Mouse (Mus musculus) intestine, embryonic 14.5 days (tissue): ENCODE results near the gene Gpr83. TPM values are rescaled to one million over a fixed set of nuclear protein-coding genes. Genes with fewer than 3 reads are reported as not detected.

Experiments
- ATAC-seq: fragments of 200-750 bp; cut with Nextera tagmentation; replicated peaks from 2 replicates; pipeline ENCODE4 v1.8.0; 2017; ENCODE audit warnings: low read depth, moderate number of reproducible peaks, moderate TSS enrichment, moderate library complexity; ENCODE audit not compliant: low FRiP score, low TSS enrichment
- DNase-seq: peaks from one replicate; pipeline ENCODE4 v3.0.0-alpha.2; 2018; ENCODE audit warnings: low spot score
- H3K27ac ChIP-seq: fragments of 300-500 bp; sonication (generic); 2 replicates; pipeline ENCODE4 v1.5.1; 2014; ENCODE audit warnings: low read depth, mild to moderate bottlenecking, control low read depth
- H3K27me3 ChIP-seq: fragments of 300-500 bp; sonication (generic); replicated peaks from 2 replicates; pipeline ENCODE4 v1.6.1; 2014; ENCODE audit warnings: low read length, control low read depth; ENCODE audit not compliant: control insufficient read depth, insufficient read depth
- H3K36me3 ChIP-seq: fragments of 300-500 bp; sonication (generic); 2 replicates; pipeline ENCODE4 v1.6.1; 2014; ENCODE audit warnings: low read length, control low read depth; ENCODE audit not compliant: control insufficient read depth, insufficient read depth
- H3K4me1 ChIP-seq: fragments of 300-500 bp; sonication (generic); replicated peaks from 2 replicates; pipeline ENCODE4 v1.6.1; 2014; ENCODE audit warnings: low read length, control low read depth, mixed read lengths; ENCODE audit not compliant: control insufficient read depth, insufficient read depth
- H3K4me2 ChIP-seq: fragments of 300-500 bp; sonication (generic); 2 replicates; pipeline ENCODE4 v1.6.1; 2014; ENCODE audit warnings: low read length
- H3K4me3 ChIP-seq: fragments of 300-500 bp; sonication (generic); 2 replicates; pipeline ENCODE4 v1.5.1; 2014; ENCODE audit warnings: low read depth, low read length, control low read depth, mixed read lengths
- H3K9ac ChIP-seq: fragments of 300-500 bp; sonication (generic); 2 replicates; pipeline ENCODE4 v1.6.1; 2014; ENCODE audit warnings: mild to moderate bottlenecking, low read length
- H3K9me3 ChIP-seq: fragments of 300-500 bp; sonication (generic); 2 replicates; pipeline ENCODE4 v1.6.1; 2016; ENCODE audit warnings: low read length, control low read depth; ENCODE audit not compliant: control insufficient read depth
- WGBS: fragments of 180-500 bp; shearing (Covaris S2); extraction: QIAGEN DNeasy Blood & Tissue Kit; methylation state at CpG from one replicate; pipeline ENCODE4 v1.1.7; 2014; 5-methylcytosine and 5-hydroxymethylcytosine counted together
- polyA plus RNA-seq: library from polyadenylated mRNA; unstranded; fragments of >200 nt; fragmentation: Nextera tagmentation; extraction: Ambion mirVana; gene quantifications from 2 replicates; pipeline ENCODE4 v1.2.1, GENCODE M21; 2014

Gpr83 gene
- 0.44 and 0.69 TPM in 2 replicates for polyA plus RNA-seq

DNA sequence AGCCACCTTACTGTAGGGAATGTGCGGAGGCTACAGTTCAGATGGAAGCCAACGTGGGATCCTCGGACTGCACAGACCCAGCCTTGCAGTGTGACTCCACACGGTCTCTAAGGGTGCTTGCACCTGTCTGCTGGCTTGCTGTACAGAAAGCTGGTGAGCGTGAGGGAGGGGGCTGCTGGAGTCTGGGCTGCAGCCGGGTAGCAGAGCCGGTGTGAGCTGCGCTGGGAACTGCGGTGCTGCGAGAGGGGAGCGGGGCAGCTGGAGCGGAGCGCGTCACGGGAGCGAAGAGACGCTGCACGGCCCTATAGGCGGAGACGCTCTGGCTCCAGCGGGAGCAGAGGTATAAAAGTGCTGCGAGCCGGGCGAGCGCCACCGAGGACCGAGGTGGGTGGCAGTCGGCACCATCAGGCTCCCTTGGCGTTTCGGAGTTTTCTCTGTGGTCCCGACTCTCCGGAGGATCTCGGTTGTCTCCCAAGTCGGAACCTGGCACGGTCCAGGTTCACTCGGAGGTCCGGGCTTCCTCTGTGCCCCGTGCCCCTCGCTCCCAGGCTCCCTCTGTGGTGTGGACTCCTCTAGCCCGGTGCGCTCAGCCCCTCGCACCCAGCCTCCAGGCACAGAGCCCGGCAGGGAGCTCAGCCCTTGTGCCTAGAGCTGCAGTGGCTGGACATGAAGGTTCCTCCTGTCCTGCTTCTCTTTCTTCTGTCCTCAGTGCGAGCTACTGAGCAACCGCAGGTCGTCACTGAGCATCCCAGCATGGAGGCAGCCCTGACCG is at the start of gene Gpr83:
Gene Gpr83, plus strand, starts transcription at position 343 of the 772 bp plus-strand sequence.
- Histone ChIP-seq H3K4me1 (peaks cover 8% of the 10 kb centered on the region; the same call in 1 of the 2 replicates), H3K36me3 (no peaks in the 10 kb centered on the region), H3K27ac (no peak within 1 kb of the TSS), H3K9ac (peak within 1 kb of the TSS; percentile 27; the same call in 1 of the 2 replicates), H3K4me3 (peak within 1 kb of the TSS; percentile 37), H3K4me2 (peak within 1 kb of the TSS; percentile 63), H3K27me3 (peaks cover 51% of the 10 kb centered on the region), H3K9me3 (no peaks in the 10 kb centered on the region)
- peak; percentile 71 for DNase-seq
- peak; percentile 87 for ATAC-seq
- WGBS: 2% methylated on average over 47 of the region's 47 CpGs

DNA sequence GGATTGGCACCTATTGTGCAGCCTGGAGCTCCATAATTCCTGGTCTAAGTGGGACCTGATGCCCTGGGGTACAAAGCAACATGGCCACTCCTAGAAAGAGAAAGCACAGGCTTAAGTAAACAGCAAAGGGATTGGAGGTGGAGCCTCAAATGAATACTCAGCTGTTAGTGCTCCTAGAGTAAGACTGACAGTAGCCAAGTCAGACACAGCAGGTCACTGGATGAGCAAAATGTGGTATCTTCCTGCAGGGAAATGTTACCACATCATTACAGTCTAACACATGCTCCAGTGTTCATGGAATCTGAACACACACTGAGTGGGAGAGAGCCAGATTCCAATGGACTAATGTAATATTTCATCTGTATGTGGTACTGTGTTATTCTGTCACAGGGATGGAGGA is 38.6 kb upstream of the Gpr83 start:
- Histone ChIP-seq H3K9me3 (no peaks in the 10 kb centered on the region), H3K4me2 (no peak overlapping the region), H3K27ac (no peak overlapping the region), H3K4me1 (no peaks in the 10 kb centered on the region), H3K27me3 (no peaks in the 10 kb centered on the region), H3K36me3 (peaks cover 85% of the 10 kb centered on the region), H3K9ac (no peak overlapping the region), H3K4me3 (no peak overlapping the region)
- no peak for ATAC-seq
- DNase-seq: no peak

DNA sequence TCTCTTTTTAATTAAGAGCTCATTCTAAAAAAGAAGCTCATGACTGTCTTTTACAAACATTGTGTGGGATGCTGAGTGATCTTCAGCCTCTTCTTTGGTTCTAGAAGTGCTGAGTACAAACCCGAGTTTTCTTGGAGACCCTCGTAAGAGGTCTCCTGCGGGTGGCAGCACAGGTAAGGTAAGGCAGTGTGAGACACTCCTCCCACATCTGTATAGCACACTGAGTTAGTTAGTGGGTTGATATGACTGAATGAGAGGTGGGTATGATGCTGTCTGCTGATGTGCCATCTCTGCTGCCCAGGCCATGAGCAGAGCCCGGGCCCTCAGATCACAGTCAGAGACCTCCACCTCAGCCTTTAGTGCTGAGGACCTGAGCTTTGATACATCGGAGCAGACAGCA is 35.2 kb upstream of the Gpr83 start:
- 84% methylated on average over 5 of the region's 5 CpGs for WGBS
- Histone ChIP-seq H3K9ac (no peak overlapping the region), H3K4me1 (no peaks in the 10 kb centered on the region), H3K27me3 (no peaks in the 10 kb centered on the region), H3K4me2 (no peak overlapping the region), H3K9me3 (no peaks in the 10 kb centered on the region), H3K27ac (no peak overlapping the region), H3K4me3 (no peak overlapping the region), H3K36me3 (peaks cover 75% of the 10 kb centered on the region)
- no peak for ATAC-seq
- DNase-seq: no peak

DNA sequence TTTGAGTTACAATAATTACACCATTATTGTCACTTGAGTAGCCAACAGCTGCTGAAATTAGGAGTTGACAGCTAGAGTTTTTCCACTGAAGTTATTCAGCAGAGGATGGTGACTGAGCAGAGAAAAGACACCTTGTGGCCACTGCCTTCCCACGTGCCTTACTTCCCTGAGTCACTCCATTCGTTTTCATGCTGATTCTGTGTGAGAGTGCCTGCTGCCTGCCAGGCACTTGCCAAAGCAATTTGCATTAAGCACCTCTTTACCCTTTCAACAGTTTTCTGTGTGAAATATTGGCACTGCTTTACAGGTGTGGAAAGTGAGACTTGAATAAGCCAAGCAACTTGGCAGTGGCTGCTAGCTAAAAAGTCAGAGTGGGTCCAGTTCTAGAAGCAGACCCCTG is 32.1 kb upstream of the Gpr83 start:
- H3K36me3 ChIP-seq: peaks cover 75% of the 10 kb centered on the region
- 71% methylated on average over 2 of the region's 2 CpGs for WGBS

DNA sequence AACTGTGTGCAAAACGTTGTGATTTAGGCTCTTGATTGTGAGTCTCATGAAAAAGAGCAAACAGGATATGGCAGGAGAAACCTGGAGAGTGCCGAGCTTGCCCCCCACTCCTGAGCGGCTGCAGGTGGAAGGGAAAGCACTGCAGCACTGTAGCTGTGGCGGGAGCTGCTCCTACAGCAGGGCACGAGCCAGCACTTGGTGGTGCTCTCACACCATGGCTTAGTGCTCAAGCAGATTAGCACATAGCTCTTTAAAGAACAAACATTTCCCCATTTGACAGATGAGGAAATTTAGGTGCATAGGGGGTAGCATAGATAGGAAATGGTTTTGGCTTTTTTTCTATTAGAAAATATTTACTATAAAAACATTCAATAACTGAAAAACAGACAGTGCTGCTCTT is 28.0 kb upstream of the Gpr83 start:
- Histone ChIP-seq H3K4me3 (no peak overlapping the region), H3K27ac (no peak overlapping the region)

More for the DNA sequence above, 32.1 kb upstream of the Gpr83 start:
- Histone ChIP-seq H3K27ac (no peak overlapping the region), H3K9ac (no peak overlapping the region), H3K4me1 (no peaks in the 10 kb centered on the region), H3K9me3 (no peaks in the 10 kb centered on the region), H3K4me2 (no peak overlapping the region), H3K4me3 (no peak overlapping the region), H3K27me3 (no peaks in the 10 kb centered on the region)
- DNase-seq (no peak), ATAC-seq (no peak)

DNA sequence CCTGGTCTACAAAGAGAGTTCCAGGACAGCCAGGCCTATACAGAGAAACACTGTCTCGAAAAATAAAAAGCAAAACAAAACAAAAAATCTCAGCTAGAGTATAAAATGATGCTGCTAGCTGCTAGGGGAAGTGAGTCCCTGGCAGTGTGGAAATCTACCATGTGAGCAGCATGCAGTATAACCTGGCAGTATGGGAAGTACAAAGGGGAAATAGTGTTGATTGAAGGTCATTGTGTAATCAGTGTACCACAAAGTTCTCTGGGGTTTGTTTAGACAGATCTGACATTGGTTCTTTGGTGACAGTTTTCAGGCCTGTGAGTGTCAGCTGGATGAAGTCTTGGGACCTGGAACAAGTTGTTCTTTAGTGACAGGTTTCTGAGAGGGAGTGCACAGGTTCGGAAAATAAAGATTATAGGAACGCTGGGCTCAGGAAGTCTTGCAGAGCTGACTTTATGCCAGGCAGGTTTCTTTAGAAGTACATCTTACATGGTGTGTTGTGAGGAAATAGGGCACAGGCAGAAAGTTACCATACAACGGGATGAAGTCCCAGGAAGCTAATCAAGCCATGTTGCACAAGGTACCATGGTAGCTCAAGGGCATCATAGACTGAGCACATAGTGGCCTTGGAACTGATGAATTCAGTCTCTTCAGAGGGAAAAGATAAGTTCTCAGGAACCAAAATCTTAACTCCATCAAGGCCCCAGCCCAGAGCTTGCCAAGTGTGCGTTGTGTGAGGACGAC is 24.5 kb upstream of the Gpr83 start:
- H3K27me3 ChIP-seq: no peaks in the 10 kb centered on the region
- 91% methylated on average over 6 of the region's 6 CpGs for WGBS
- no peak overlapping the region for H3K4me2 ChIP-seq
- no peak overlapping the region for H3K27ac ChIP-seq
- no peak overlapping the region for H3K4me3 ChIP-seq
- no peak for DNase-seq
- no peaks in the 10 kb centered on the region for H3K9me3 ChIP-seq
- ATAC-seq: no peak
- H3K36me3 ChIP-seq: peaks cover 58% of the 10 kb centered on the region
- H3K4me1 ChIP-seq: no peaks in the 10 kb centered on the region; the same call in 1 of the 2 replicates
- no peak overlapping the region for H3K9ac ChIP-seq

More for the DNA sequence above, 28.0 kb upstream of the Gpr83 start:
- H3K36me3 ChIP-seq: peaks cover 83% of the 10 kb centered on the region
- H3K9ac ChIP-seq: no peak overlapping the region
- H3K4me1 ChIP-seq: no peaks in the 10 kb centered on the region
- H3K27me3 ChIP-seq: no peaks in the 10 kb centered on the region
- 84% methylated on average over 5 of the region's 5 CpGs for WGBS
- H3K9me3 ChIP-seq: no peaks in the 10 kb centered on the region
- ATAC-seq: no peak
- no peak overlapping the region for H3K4me2 ChIP-seq
- DNase-seq: no peak

DNA sequence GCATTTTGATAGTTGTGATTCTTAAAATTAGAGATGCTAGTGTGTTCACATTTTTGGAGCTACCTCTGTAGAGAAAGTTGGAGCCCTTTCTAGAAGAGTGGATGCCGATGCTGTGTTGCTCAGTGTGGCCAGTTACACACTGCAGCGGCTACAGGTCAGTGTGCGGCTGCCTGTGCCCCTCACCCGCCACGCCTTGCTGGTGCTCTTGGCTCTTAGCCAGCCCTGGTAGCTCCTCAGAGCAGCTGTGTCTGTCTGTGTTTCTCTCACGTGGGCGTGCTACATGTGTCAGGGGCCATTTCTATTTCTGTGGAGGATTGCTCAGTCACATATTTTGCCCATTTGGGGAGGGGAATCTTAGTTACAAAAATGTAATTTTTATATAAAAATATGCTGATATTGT is 20.5 kb upstream of the Gpr83 start:
- ATAC-seq (no peak), DNase-seq (no peak)
- Histone ChIP-seq H3K4me1 (no peaks in the 10 kb centered on the region; the same call in 1 of the 2 replicates), H3K4me2 (no peak overlapping the region), H3K36me3 (peaks cover 22% of the 10 kb centered on the region), H3K27me3 (no peaks in the 10 kb centered on the region), H3K27ac (no peak overlapping the region), H3K9me3 (no peaks in the 10 kb centered on the region), H3K4me3 (no peak overlapping the region), H3K9ac (no peak overlapping the region)
- 45% methylated on average over 7 of the region's 7 CpGs for WGBS

DNA sequence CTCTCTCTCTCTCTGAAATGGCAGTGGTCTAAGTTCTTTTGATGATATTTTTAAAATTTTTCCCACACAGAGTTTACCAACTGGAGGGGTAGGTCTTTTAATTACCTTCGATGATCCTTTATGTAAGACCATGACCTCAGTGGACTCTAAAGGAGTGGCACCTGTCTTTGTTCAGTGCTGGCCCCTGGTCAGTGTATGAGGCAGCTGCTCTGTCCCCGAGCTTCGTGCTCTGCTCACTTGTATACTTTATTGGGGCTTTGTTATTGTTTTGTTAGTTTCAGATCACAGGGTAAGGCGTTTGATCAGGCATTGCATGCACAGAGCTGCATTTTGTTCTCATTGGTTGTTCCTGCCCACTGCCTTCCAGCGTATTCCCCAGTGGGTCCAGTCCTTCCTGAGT is 20.0 kb upstream of the Gpr83 start:
- Histone ChIP-seq H3K36me3 (peaks cover 17% of the 10 kb centered on the region), H3K9ac (no peak overlapping the region), H3K27me3 (no peaks in the 10 kb centered on the region), H3K4me1 (no peaks in the 10 kb centered on the region; the same call in 1 of the 2 replicates), H3K4me2 (no peak overlapping the region), H3K4me3 (no peak overlapping the region), H3K9me3 (no peaks in the 10 kb centered on the region), H3K27ac (no peak overlapping the region)
- 76% methylated on average over 5 of the region's 5 CpGs for WGBS
- no peak for DNase-seq
- no peak for ATAC-seq
